Mouse (Mus musculus) spleen, postnatal 14 days (tissue): ENCODE measurements around the gene Adamtsl2.

Source experiments
- DNase-seq, 2 experiments: peaks; one replicate each; pipeline ENCODE4 v3.0.0; 2021 to 2022; ENCODE audit warnings: low spot score in 2 of 2

Gene Adamtsl2

DNA sequence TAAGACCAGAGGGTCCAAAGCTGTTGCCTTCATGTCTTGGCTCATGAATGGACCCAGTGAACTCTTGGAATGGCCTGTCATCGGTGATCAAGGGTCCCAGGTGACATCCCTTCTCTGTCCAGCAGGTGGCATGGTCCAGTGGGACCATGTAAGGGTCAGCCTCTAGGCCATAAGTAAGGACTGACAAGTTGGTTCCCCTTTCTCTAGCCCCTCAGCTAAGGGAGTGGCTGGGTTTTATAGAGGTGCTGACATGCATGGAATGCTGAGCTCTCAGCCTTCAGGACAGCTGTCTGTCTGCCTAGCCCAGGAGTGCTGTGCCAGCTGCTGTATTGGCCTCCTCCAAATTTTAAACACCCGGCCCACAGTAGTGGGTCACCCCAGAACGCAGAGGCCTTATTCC, 3.7 kb upstream of the Adamtsl2 start:
- peak in 1 of 2 experiments; percentile 27 for DNase-seq

DNA sequence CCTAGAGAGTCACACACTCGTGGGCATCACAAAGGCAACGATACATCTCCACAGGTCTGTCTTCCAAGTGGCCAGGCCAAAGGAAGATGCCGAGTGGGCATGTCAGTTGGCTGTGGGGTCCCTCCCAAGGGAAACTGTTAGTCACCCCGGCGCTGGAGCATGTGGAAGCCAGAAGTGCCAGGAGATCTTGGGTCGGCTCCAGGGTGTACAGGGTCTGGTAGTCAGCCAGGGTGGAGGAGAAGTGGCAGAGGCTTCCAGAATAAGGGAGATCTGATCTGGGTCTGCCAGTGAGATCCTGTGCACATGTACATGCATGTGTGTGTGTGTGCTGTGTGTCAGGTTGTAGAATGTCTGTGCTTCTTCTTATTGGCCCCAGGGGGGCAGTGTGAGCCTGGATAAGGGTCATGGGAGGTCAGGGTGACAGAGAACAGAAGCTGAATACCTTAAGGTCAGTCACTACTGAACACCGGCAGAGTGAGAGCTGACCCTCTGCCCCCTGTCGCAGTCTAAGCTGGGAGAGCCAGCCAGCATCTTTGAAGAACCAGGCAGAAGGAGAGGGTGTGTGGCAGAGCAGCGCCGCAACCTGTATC, 1.4 kb upstream of the Adamtsl2 start:
- no peak for DNase-seq

DNA sequence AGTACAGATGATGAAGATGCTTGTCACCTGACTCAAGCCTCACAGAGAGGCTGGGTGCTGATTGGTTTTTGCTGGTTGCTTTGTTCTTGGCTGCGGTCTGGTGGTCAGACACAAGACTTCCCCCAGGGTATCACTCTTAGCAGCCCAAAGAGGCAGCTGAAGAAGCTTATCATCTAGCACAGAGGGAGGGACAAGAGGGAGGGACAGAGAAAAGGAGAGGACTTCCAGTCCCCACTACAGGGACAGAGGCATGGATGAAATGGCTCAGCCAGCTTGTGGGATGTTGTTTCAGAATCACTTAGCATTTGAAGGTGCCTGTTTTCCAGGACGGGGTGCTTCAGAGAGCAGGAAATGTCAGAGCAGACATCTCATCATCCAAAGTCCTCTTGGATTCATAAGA, 867 bp upstream of the Adamtsl2 start:
- no peak for DNase-seq

DNA sequence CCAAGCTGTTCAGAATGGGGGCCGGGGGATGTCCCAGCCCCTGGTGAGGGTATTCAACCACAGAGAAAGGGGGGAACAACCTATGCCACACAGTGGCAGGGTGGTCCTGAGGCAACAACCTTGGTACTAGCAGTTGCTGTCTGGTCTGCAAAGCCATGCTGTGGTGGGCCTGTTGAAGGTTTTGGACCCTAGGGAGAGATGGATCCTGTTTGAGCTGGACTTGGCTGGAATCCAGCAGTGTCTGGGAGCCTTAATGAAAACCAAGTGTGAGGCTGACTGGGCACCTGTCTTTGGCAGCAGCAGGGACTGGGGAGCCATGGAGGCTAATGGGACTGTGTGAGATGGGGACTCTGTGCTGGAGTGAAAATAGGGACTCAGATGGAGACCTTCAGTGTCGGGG, 470 bp downstream of the Adamtsl2 start:
- no peak for DNase-seq

DNA sequence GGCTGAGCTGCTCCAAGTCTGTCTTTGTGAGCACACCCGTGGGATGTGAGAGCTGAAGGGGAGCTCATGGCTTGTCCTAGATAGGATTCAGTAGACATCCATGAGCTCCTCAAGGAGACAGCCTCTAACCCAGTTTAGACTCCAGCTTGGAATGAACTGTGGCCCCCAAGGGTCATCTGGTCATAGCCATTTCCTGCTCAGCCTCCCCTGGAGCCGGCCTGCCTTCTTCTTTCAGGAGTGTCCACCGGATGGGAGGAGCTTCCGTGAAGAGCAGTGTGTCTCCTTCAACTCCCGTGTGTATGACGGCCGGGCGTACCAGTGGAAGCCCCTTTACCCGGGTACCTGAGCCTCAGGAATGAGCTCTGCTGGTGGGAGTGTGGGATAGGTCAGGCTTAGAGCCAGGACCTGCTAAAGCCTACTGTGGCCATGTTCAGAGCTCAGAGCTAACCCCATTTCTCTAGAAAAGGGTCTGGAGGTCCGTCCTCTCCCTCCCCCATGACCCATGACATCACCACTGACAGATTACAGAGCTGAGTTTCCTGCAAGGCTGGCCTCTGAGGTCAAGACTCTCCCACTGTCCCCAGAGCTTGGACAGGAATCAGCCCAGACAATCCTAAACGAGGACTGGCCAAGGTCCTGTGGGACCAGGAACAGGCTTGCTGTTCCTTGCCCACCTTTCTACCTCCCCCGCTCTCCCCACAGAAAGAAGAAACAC, 4.7 kb downstream of the Adamtsl2 start:
- no peak for DNase-seq

DNA sequence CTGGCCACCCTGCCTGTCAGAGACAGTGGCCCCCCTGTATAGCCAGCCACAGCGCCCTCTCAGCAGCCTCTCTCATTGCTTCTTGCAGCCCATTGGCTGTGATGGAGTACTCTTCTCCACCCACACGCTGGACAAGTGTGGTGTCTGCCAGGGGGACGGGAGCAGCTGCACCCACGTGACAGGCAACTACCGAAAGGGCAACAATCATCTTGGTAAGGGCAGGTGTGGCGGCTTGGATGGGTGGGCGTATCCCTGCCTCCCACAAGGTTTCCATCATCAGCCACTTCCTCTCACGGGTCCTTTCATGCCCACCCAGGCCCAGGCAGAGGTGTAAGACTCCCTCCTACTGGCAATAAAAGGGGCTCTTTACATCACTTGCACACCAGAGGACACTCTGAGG, 5.8 kb downstream of the Adamtsl2 start:
- no peak for DNase-seq

DNA sequence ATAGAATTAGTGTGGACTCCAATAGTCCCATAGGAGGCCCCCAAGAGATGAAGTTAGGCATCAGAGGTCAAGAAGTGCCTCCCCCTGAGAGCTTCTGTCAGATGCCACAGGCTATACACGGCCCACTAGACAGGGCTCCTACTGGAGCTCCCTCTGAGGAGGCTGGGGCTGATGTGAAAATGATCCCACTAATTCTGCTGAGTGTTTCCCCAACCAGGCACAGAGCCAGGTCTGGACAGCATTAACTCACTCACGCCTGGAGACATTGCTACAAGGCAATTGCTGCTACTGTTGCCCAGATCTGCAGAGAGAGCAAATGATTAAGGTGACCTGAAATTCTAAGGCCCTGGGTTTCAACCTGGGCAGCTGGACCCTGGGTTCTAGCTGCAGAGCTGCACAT, 6.6 kb downstream of the Adamtsl2 start:
- no peak for DNase-seq

DNA sequence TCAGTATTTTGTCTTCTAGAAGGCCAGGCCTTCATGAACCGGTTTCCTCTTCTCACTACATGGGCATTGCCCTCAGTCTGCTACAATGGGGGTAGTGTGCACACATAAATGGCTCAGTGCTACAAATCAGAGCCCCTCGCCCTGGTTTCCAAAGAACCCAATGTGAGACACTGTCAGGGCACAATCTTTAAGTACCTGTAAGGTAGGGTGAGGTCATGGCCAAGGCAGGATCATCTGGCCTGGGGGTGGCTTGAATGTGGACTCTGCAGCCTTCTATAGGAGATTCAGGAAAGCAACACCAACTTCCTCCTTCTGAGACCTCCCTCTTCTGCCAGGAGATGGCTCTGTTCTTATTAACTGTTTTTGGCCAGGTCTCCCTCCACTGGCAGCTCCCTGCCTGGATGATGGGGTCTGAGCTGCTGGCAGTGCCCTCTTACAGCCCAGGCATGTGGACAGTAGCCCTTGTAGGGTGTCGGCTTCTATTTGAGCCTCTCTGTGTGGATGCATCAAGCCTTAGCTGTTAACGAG, 7.4 kb downstream of the Adamtsl2 start:
- DNase-seq: no peak

DNA sequence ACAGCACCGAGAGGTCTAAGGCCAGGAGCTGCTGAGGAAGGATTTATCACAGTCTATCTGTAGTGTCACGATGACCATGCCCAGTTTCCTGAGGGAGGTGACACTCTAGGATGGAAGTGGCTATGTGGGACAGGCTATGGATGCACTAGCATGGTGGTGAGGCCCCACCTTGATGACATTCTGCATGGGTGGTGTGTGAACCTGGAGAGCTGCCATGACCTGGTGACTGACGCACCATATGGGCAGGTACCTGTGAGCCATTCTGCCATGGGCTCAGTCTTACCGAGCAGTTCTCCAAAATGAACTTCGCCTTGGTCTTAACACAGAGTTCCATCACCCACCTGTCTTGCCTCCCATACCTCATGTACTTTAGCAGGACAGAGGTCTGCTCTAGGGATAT, 8.4 kb downstream of the Adamtsl2 start:
- DNase-seq: no peak

DNA sequence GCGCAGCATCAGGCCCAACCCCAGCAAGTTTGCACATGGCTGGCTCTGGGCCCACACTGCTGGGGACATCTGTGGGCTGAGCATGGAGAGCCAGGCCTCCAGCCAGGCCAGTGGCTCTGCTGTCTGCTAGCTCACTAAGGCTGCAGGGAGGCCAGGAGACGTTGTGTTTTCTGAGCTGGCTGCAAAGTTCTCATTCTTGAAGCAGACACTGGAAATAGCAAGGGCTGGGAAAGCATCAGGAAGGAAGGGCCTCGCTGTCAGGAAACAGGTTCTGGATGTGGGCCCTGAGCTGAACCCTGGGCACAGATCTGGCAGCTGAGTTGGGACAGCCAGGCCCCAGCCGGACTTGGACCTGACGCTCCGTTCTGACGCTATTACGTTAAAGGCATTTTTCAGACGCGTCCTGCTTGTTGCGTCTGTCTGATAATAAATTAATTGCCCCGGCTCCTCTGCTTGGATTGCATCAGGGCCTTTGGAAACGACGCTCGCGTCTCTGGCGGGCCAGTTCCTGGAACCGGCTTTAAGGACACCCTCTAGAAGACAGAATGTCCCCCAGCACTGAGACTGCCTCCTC, 9.0 kb downstream of the Adamtsl2 start:
- no peak for DNase-seq

DNA sequence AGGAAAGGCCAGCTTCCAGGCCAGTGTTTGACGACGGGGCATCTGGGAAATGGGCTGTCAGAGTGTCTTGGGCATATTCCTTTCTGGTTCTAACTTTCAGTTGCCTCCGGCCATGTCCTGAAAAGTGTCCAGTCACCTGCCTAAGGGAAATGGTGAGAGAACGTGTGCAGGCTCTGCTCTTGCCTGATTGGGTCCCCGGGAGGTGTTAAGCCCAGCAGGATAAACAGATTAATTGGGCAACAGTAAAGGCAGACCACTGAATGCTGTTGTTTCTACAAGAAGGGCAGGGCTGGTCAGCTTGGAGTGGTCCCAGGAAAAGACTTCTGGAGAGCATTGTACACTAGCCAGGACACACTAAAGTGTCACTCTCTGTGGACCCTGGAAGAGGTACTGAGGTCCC, 9.5 kb downstream of the Adamtsl2 start:
- no peak for DNase-seq

DNA sequence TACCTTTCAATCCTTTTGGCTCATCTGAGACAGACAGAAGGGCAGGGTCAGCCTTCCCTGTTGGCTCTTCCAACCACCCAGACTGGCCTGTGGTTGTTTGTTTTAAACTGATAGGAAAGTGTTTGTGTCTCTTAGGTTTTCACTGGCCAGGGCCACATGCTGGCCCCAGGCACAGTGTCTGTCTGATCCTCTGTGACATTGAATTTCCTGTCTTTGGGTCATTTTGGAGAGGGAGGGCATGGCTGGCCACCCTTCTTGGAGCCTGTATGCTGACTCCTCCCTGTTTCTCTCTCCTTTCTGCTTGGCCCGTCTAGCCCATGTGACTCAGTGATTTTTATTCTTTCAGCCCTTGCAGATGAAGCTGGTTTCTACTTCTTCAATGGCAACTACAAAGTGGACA, 10.1 kb downstream of the Adamtsl2 start:
- DNase-seq: no peak

DNA sequence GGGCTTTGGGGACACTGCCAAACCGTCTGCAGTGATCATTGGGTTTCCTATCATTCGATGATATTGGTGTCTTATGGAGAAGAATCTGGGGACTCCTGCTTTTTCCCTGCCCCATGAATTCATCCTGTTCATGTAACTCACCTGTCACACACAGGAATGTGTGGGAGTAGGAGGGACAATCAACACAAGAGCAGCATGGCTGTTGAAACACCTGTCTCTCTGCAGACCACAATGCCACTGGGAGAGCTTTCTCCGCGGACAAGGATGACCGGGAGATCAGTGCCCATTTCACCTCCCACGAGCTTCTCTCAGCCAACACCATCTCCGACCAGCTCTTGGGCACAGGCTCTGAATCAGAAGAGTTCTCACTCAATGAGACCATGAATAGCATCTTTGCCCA, 16.0 kb downstream of the Adamtsl2 start:
- no peak for DNase-seq

DNA sequence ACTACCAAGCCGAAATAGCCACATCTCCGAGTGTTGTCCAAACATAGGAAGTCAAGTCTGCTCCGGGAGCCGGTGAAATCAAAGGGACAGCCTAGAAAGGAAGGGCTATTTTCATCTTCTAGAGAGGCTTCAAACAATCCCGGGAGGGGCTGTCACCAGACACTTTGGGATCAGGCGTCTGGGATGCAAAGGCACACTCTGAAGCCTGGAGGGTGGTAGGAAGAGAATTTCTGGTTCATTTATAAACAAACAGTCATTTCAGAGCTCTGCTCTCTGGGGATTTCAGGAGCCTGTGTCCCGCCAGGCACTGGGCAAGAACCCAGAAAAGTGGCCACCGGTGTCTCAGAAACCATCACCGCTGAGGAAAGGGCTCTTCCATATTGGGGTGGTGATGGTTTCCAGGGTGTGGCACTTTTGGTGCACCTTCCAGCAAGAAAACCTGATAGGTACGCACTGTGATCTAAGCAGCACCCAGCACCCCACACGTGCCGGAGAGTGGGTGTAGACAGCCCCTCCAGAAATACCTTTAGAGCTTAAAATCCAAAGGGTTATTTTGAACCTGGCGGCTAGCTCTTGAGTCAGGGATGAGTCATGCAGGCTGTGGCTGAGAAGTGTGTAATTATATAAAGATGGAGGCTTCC, 17.3 kb downstream of the Adamtsl2 start:
- DNase-seq: no peak

DNA sequence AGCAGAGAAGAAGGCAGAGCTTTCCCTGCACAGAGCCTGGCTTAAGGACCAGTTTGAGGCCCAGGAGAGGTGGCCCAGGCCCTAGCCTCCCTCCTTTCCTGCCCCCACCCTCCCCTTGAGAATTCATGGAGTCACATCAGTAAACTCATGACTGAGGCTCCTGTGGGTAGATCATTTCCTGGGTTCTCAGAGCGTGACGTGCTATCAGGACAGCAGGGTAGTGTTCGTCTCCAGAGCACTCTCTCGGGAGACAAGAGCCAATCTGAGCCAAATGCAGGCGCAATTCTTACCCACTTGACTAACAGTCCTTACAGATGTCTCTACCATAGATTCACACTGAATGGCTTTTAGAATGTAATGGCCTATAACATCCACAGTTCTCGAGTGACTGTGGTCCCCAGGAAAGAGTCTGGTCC, 18.1 kb downstream of the Adamtsl2 start:
- no peak for DNase-seq

DNA sequence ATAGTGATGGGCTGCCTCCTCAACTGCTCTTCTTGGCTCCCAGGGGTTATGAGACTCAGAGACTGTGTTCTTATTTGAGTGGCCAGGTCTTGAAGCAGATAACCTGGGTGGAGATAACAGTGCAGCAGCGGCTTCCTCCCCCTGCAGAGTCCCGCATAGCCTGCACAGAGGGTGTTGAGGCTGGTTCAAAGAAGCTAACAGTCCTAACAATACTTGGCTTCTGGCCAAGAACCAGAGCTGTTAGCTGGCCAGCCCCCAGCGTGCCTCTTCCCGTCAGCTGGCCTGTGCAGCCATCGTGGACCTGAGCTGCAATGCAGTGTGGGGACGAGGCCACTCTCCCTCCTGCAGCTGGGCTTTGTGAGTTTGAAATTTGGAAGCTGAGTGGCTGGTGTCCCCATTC, 18.6 kb downstream of the Adamtsl2 start:
- DNase-seq: no peak

DNA sequence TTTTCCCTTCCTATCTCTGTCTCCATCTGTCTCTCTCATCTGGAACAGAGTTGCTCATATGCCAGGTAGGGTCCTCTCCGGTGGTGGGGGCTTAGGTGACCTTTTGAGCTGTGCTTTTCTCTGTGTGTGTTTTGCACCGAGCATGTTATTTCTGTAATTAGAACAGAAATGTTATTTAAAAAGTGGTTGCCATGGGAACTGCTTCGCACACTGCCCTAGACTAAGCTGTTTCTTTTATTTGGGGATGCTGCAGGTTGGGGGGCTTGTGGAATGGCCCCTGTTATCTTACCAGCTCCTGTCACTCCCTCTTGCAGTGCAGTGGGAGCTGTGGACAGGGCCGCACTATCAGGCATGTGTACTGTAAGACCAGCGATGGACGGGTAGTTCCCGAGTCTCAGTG, 24.4 kb downstream of the Adamtsl2 start:
- no peak for DNase-seq

DNA sequence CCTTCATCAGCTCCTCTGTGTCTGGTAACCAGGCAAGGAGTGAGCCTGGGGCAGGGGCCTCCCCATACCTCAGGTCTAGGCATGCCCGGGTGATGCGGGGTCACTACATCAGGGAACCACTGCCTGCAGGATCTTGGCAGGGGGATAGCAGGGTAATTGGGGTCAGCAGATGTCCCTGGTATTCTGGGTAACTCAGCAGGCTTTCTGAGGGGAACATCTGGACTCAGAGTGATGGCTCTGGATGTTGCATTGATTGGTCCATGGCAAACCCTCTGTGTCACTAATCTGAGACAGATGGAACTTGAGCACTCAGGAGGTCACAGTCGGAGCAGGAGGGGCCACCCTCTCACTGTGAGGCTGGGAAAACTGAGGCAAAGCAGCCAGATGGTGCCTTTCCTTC, 27.6 kb downstream of the Adamtsl2 start:
- DNase-seq: no peak

DNA sequence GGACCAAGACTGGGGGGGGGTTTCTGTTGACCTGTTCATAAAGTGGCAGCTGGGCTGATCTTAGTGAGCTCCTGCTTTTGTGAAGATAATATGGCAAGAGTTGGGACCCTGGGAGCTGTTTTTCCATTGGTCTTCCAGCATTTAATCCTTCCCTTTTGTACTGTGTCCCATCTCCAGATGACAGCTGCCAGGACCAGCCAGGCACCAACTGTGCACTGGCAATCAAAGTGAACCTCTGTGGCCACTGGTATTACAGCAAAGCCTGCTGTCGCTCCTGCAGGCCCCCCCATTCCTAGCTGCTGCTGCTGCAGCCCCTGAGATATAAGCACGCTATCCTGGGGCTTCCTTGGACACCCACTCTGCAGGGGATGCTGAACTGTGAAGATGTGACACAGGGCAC, 29.0 kb downstream of the Adamtsl2 start:
- no peak for DNase-seq

DNA sequence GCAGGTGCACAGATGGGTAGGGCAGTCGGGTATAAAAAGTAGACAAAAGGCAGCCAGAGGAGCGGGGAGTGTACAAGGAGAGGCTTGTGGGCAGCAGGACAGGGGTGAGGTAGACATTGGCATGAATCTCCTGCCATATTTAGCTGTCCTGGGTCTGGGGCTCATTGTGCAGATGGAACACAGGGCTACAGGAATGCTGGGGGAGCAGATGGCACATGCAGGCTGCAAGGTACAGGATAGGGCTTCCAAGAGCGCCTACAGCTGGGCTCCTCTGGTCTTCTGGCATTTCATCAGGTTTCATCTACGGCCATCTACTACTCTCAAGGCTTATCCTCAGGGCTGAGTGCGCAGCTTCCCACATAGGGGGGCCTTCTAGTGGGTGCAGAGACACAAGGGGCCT, 29.9 kb downstream of the Adamtsl2 start:
- no peak for DNase-seq

DNA sequence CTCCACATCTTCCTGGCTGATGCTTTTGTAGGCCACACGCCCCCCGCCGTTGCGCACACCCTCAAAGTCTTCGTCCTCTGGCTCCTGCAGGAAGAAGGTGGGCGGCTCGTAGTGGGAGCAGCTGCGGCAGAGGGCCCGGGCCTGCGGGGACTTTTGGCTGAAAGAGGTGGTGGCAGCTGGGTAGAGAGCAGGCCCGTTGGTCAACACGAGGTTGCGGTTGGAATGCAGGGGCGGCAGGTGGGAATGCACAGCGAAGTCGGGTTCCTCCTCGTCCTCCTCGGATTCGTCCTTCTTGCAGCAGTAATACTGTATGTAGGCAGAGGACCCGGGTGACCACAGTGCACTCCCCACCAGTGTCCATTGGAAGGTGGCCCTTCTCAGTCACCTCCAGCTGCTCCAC, 33.4 kb downstream of the Adamtsl2 start:
- no peak for DNase-seq

DNA sequence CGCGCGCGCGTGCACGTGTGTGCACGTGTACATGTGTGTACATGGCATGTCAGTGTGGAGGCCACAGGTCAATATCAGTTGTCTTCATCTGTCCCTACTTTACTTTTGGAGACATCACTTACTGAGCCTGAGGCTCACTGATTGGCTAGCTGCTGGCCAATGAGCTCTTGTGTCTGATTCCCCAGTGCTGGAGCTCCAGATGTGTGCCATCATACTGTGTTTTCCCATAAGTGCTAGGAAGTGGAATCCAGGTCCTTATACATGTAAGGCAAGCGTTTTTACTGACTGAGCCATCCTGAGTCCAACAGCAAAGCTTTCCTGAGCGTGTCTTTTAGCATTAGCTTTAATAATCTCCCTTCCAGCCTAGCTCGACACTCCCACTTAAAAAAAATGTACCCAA, 35.0 kb downstream of the Adamtsl2 start:
- DNase-seq: no peak

DNA sequence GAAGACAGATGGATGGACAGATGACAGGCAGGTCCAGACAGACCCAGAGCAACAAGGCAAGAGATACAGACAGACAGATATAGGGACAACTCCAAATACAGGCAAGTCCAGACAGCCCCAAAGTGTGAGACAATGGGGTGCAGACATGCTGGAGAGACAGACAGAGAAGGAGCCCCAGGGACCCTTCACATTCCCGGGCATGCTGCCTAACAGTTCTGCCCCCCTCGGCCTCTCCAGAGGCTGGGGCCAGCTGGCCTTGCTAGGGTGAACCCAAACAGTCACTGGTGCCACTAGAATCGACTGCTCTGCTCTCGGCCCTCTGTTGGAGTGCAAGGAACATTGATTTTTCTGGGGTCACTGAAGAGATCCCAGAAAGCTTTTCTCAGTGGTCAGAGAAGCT, 39.3 kb downstream of the Adamtsl2 start:
- DNase-seq: no peak
